Mouse (Mus musculus) ES-CJ7 (cell line): Measurements from ENCODE around the gene Mphosph6.
A peak's percentile ranks its signal among the peaks of the same experiment; 100 is the strongest.

ENCODE experiments used
- DNase-seq: peaks from one replicate; pipeline ENCODE4 v3.0.0; 2011; ENCODE audit warnings: low read depth, low spot score

Gene Mphosph6

GRCm38 (mm10) chr8:117771115-117771836, 30.5 kb downstream of the Mphosph6 start:
- no peak for DNase-seq

- no peak for DNase-seq
Observed at GRCm38 (mm10) chr8:117768971-117769370, 32.8 kb downstream of the Mphosph6 start.

GRCm38 (mm10) chr8:117765947-117766346, 35.8 kb downstream of the Mphosph6 start:
- DNase-seq: no peak

GRCm38 (mm10) chr8:117764625-117765024, 37.1 kb downstream of the Mphosph6 start:
- no peak for DNase-seq

- DNase-seq: no peak
Observed at GRCm38 (mm10) chr8:117762776-117763175, 39.0 kb downstream of the Mphosph6 start.

GRCm38 (mm10) chr8:117757900-117758299, 43.8 kb downstream of the Mphosph6 start:
- no peak for DNase-seq

GRCm38 (mm10) chr8:117749436-117749835, 52.3 kb downstream of the Mphosph6 start:
- DNase-seq: peak; percentile 68

- peak; percentile 65 for DNase-seq
Observed at GRCm38 (mm10) chr8:117747886-117748730, 53.6 kb downstream of the Mphosph6 start.

GRCm38 (mm10) chr8:117747428-117747827, 54.3 kb downstream of the Mphosph6 start:
- peak; percentile 97 for DNase-seq

GRCm38 (mm10) chr8:117746651-117747050, 55.1 kb downstream of the Mphosph6 start:
- DNase-seq: no peak

- DNase-seq: no peak
Observed at GRCm38 (mm10) chr8:117742431-117743012, 59.2 kb downstream of the Mphosph6 start.
